Mouse (Mus musculus): Measurements from ENCODE around the gene Smdt1. TPM values are rescaled to one million over a fixed set of nuclear protein-coding genes. Genes with fewer than 3 reads are reported as not detected.
"Not testable (repeated sequence)": the region's sequence is repeated elsewhere in the genome, so short reads cannot be mapped to it uniquely, and the experiment has no call there.

The Smdt1 gene
- polyA plus RNA-seq, 1 experiment: 106 TPM

- H3K27ac ChIP-seq (ENCODE audit: insufficient read depth, low read length): no peak overlapping the region
- no peak for DNase-seq (ENCODE audit: low read depth in 1 of 2, low spot score in 2 of 2)
These were observed 47.0 kb downstream of the Smdt1 start for GRCm38 (mm10) chr15:82385729-82386128.

GRCm38 (mm10) chr15:82389916-82390315 lies 51.2 kb downstream of the Smdt1 start:
- 91% methylated on average over 10 of the region's 10 CpGs for WGBS
- H3K4me3 ChIP-seq (ENCODE audit: extremely low read depth, insufficient read depth, insufficient read length); DNase-seq (ENCODE audit: low read depth in 1 of 2, low spot score in 2 of 2); H3K27me3 ChIP-seq (ENCODE audit: control insufficient read depth, insufficient read depth, low read length); H3K4me1 ChIP-seq (ENCODE audit: control insufficient read depth, insufficient read depth, insufficient read length); H3K27ac ChIP-seq (ENCODE audit: insufficient read depth, low read length); H3K36me3 ChIP-seq (ENCODE audit: control insufficient read depth, insufficient read depth, low read length): not testable (repeated sequence)

More at GRCm38 (mm10) chr15:82385729-82386128, 47.0 kb downstream of the Smdt1 start:
- H3K27me3 ChIP-seq (ENCODE audit: control insufficient read depth, insufficient read depth, low read length): no peaks in the 10 kb centered on the region
- no peaks in the 10 kb centered on the region for H3K36me3 ChIP-seq (ENCODE audit: control insufficient read depth, insufficient read depth, low read length)
- H3K4me3 ChIP-seq (ENCODE audit: extremely low read depth, insufficient read depth, insufficient read length): no peak overlapping the region
- whole genome bisulfite sequencing: 89% methylated on average over 2 of the region's 2 CpGs
- TF ChIP-seq CTCF (IDR thresholded peaks at IDR 0.05; ENCODE audit: extremely low read depth, insufficient read depth, insufficient read length, insufficient replicate concordance): no peak
- no peak for TF ChIP-seq POLR2A (IDR thresholded peaks at IDR 0.05; ENCODE audit: low read depth, low read length)
- no peaks in the 10 kb centered on the region for H3K4me1 ChIP-seq (ENCODE audit: control insufficient read depth, insufficient read depth, insufficient read length)

- H3K36me3 ChIP-seq (ENCODE audit: control insufficient read depth, insufficient read depth, low read length); H3K27ac ChIP-seq (ENCODE audit: insufficient read depth, low read length); H3K27me3 ChIP-seq (ENCODE audit: control insufficient read depth, insufficient read depth, low read length); H3K4me3 ChIP-seq (ENCODE audit: extremely low read depth, insufficient read depth, insufficient read length); DNase-seq (ENCODE audit: low read depth in 1 of 2, low spot score in 2 of 2); H3K4me1 ChIP-seq (ENCODE audit: control insufficient read depth, insufficient read depth, insufficient read length): not testable (repeated sequence)
- 86% methylated on average over 2 of the region's 2 CpGs for WGBS
These were observed 55.2 kb downstream of the Smdt1 start, which contains the start of gene Cyp2d11 for GRCm38 (mm10) chr15:82393922-82394321. Cyp2d11 (minus strand) TSS chr15:82394022.

GRCm38 (mm10) chr15:82395955-82396354 lies 57.2 kb downstream of the Smdt1 start:
- not testable (repeated sequence) for DNase-seq (ENCODE audit: low read depth in 1 of 2, low spot score in 2 of 2); H3K27me3 ChIP-seq (ENCODE audit: control insufficient read depth, insufficient read depth, low read length); H3K4me3 ChIP-seq (ENCODE audit: extremely low read depth, insufficient read depth, insufficient read length); H3K27ac ChIP-seq (ENCODE audit: insufficient read depth, low read length); H3K4me1 ChIP-seq (ENCODE audit: control insufficient read depth, insufficient read depth, insufficient read length); H3K36me3 ChIP-seq (ENCODE audit: control insufficient read depth, insufficient read depth, low read length)
- WGBS: 86% methylated on average over 3 of the region's 3 CpGs

Other genes starting within 250 kb of the Smdt1 start
- 16.2 and 16.7 TPM in 2 replicates for gene Ccdc134, start 211.0 kb upstream of the Smdt1 start, polyA plus RNA-seq (2012; rRNA removed)
- 204 and 317 TPM in 2 replicates for gene Srebf2, start 191.8 kb upstream of the Smdt1 start, polyA plus RNA-seq (2012; rRNA removed)
- 5.4 and 14.7 TPM in 2 replicates for gene Shisa8, start 126.1 kb upstream of the Smdt1 start, polyA plus RNA-seq (2012; rRNA removed)
- gene Tnfrsf13c, start 114.6 kb upstream of the Smdt1 start, polyA plus RNA-seq (2012; rRNA removed): 120 and 179 TPM in 2 replicates
- gene Cenpm, start 94.2 kb upstream of the Smdt1 start, polyA plus RNA-seq (2012; rRNA removed): 10.2 and 16.8 TPM in 2 replicates
- gene 1500009C09Rik, start 86.6 kb upstream of the Smdt1 start, polyA plus RNA-seq (2012; rRNA removed): 0.05 and 0.08 TPM in 2 replicates
- 1.6 and 1.8 TPM in 2 replicates for gene Sept3, start 64.1 kb upstream of the Smdt1 start, polyA plus RNA-seq (2012; rRNA removed)
- gene Wbp2nl, start 40.0 kb upstream of the Smdt1 start, polyA plus RNA-seq (2012; rRNA removed): 0.07 TPM in 1 of 2 replicates, not detected in the other
- 121 and 123 TPM in 2 replicates for gene Naga, start within 50 bp of the Smdt1 start, polyA plus RNA-seq (2012; rRNA removed)
- 5.1 and 5.5 TPM in 2 replicates for gene Pheta2, start within 50 bp of the Smdt1 start, polyA plus RNA-seq (2012; rRNA removed)
- 95.8 and 162 TPM in 2 replicates for gene Ndufa6, start 15.4 kb downstream of the Smdt1 start, polyA plus RNA-seq (2012; rRNA removed)
- 11.3 and 12.0 TPM in 2 replicates for gene Cyp2d22, start 41.3 kb downstream of the Smdt1 start, polyA plus RNA-seq (2012; rRNA removed)
- gene Cyp2d11, start 55.1 kb downstream of the Smdt1 start, polyA plus RNA-seq (2012; rRNA removed): not detected in 2 replicates
- 0.08 and 0.19 TPM in 2 replicates for gene Cyp2d10, start 68.2 kb downstream of the Smdt1 start, polyA plus RNA-seq (2012; rRNA removed)
- not detected in 2 replicates for gene Cyp2d9, start 94.5 kb downstream of the Smdt1 start, polyA plus RNA-seq (2012; rRNA removed)
- gene Cyp2d12, start 216.1 kb downstream of the Smdt1 start, polyA plus RNA-seq (2012; rRNA removed): not detected in 2 replicates